Mouse (Mus musculus): ENCODE data around the gene Slc35f2. TPM values are rescaled to one million over a fixed set of nuclear protein-coding genes. Genes with fewer than 3 reads are reported as not detected.

Slc35f2 gene
- polyA plus RNA-seq, 1 experiment from 2014 or later, result 0.52 TPM

Other genes with a start within 250 kb of the Slc35f2 start
- 5.8 and 7.4 TPM in 2 replicates for gene Atm, start 234.8 kb upstream of the Slc35f2 start, polyA plus RNA-seq (2016; fragmentation: Nextera tagmentation; extraction: Ambion mirVana)
- gene Npat, start 234.5 kb upstream of the Slc35f2 start, polyA plus RNA-seq (2016; fragmentation: Nextera tagmentation; extraction: Ambion mirVana), result 12.4 and 13.8 TPM in 2 replicates
- gene Acat1, start 161.2 kb upstream of the Slc35f2 start, polyA plus RNA-seq (2016; fragmentation: Nextera tagmentation; extraction: Ambion mirVana), result 47.9 and 49.4 TPM in 2 replicates
- gene Cul5, start 101.5 kb upstream of the Slc35f2 start, polyA plus RNA-seq (2016; fragmentation: Nextera tagmentation; extraction: Ambion mirVana), result 20.3 and 23.3 TPM in 2 replicates
- gene Rab39, start 65.3 kb upstream of the Slc35f2 start, polyA plus RNA-seq (2016; fragmentation: Nextera tagmentation; extraction: Ambion mirVana), result 0.43 and 0.51 TPM in 2 replicates
- gene Sln, start 78.6 kb downstream of the Slc35f2 start, polyA plus RNA-seq (2016; fragmentation: Nextera tagmentation; extraction: Ambion mirVana), result 0.15 and 0.49 TPM in 2 replicates
- not detected in 2 replicates for gene Elmod1, start 203.8 kb downstream of the Slc35f2 start, polyA plus RNA-seq (2016; fragmentation: Nextera tagmentation; extraction: Ambion mirVana)